Mouse (Mus musculus) lung, embryonic 14.5 days (tissue): ENCODE results near the gene Wdr63. TPM values are rescaled to one million over a fixed set of nuclear protein-coding genes. Genes with fewer than 3 reads are reported as not detected.

ENCODE experiments used
- ATAC-seq: fragments of 200-750 bp; cut with Nextera tagmentation; 2 replicates; pipeline ENCODE4 v1.8.0; 2017; ENCODE audit warnings: mild to moderate bottlenecking, moderate TSS enrichment, moderate library complexity; ENCODE audit not compliant: insufficient read depth
- DNase-seq: peaks from one replicate; pipeline ENCODE4 v3.0.0-alpha.2; 2015
- H3K27ac ChIP-seq: fragments of 300-500 bp; sonication (generic); 2 replicates; pipeline ENCODE4 v1.5.1; 2014; ENCODE audit warnings: low read depth, mild to moderate bottlenecking, moderate library complexity
- H3K27me3 ChIP-seq: fragments of 300-500 bp; sonication (generic); 2 replicates; pipeline ENCODE4 v1.6.1; 2014; ENCODE audit warnings: low read length, control low read depth; ENCODE audit not compliant: insufficient read depth
- H3K36me3 ChIP-seq: fragments of 300-500 bp; sonication (generic); 2 replicates; pipeline ENCODE4 v1.6.1; 2014; ENCODE audit warnings: control low read depth; ENCODE audit not compliant: insufficient read depth
- H3K4me1 ChIP-seq: fragments of 300-500 bp; sonication (generic); 2 replicates; pipeline ENCODE4 v1.6.1; 2014; ENCODE audit warnings: antibody characterized with exemption, control low read depth; ENCODE audit not compliant: insufficient read depth
- H3K4me2 ChIP-seq: fragments of 300-500 bp; sonication (generic); 2 replicates; pipeline ENCODE4 v1.6.1; 2014; ENCODE audit warnings: mild to moderate bottlenecking
- H3K4me3 ChIP-seq: fragments of 300-500 bp; sonication (generic); 2 replicates; pipeline ENCODE4 v1.5.1; 2014; ENCODE audit warnings: low read depth, low read length
- H3K9ac ChIP-seq: fragments of 300-500 bp; sonication (generic); 2 replicates; pipeline ENCODE4 v1.6.1; 2014
- H3K9me3 ChIP-seq: fragments of 300-500 bp; sonication (generic); 2 replicates; pipeline ENCODE4 v1.6.1; 2016; ENCODE audit warnings: low read depth, low read length, control low read depth
- CTCF ChIP-seq: IDR thresholded peaks from 2 replicates; pipeline ENCODE4 v1.5.1; 2016; ENCODE audit warnings: antibody characterized with exemption, low read depth
- WGBS: fragments of 180-500 bp; shearing (Covaris S2); extraction: QIAGEN DNeasy Blood & Tissue Kit; methylation state at CpG from one replicate; pipeline ENCODE4 v1.1.7; 2014; 5-methylcytosine and 5-hydroxymethylcytosine counted together
- polyA plus RNA-seq: library from polyadenylated mRNA; unstranded; fragments of >200 nt; fragmentation: Nextera tagmentation; extraction: Ambion mirVana; gene quantifications from 2 replicates; pipeline ENCODE4 v1.2.1, GENCODE M21; 2014

The Wdr63 gene
- polyA plus RNA-seq, 1 experiment from 2014 or later = not detected

GRCm38 (mm10) chr3:146107116-146107849 lies 647 bp downstream of the Wdr63 start:
- TF ChIP-seq CTCF = peak; percentile 61
- H3K9me3 ChIP-seq = 0 out of 2 replicates have a peak, but pooled peaks cover 3% of the 10 kb centered on the region
- ATAC-seq (peak; percentile 53; the same call in 1 of the 2 replicates), DNase-seq (peak; percentile 64)
- 5% methylated on average over 18 of the region's 18 CpGs for WGBS
- H3K4me2 ChIP-seq = peak overlapping the region; percentile 94
- H3K9ac ChIP-seq = peak overlapping the region; percentile 33; the same call in 1 of the 2 replicates
- no peaks in the 10 kb centered on the region for H3K4me1 ChIP-seq
- H3K36me3 ChIP-seq = no peaks in the 10 kb centered on the region
- no peak overlapping the region for H3K27ac ChIP-seq
- peaks cover 4% of the 10 kb centered on the region; the same call in 1 of the 2 replicates for H3K27me3 ChIP-seq
- peak overlapping the region; percentile 44 for H3K4me3 ChIP-seq

DNA sequence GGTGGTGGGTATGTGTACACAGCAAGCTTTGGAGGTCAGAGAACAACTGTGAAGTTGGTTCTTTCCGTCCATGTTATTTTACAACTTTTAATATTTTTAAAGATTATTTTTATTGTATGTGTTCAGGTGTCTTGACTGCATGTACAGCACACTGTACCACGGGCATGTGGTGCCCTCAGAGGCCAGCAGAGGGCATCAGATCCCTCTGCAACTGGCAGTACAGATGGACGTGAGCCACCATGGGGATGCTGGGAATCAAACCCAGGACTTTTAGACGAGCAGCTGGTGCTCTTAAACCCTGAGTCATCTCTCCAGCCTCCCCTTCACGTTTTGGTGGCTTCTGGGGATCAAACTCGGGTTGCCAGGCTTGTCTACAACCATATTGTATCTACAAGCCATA lies 5.9 kb downstream of the Wdr63 start:
- no peaks in the 10 kb centered on the region for H3K4me1 ChIP-seq

DNA sequence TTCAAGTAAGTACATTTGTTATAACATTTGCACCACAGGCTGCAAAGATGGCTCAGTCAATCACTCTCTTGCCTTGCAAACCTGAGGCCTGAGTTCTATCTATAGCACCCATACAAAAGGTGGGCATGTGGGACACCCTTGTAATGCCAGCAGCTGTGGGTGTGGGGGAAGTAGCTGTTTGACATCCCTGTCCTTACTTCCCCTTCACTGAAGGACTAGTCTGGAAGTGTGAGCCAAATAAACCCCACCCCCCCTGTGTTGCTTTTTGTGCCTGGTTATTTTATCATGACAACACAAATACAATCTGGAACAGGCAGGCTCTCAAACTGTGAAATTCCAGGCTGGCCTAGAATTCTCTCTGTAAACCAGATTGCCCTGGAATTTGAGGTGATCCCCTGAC lies 8.0 kb downstream of the Wdr63 start:
- Histone ChIP-seq H3K4me3 (no peak overlapping the region), H3K36me3 (no peaks in the 10 kb centered on the region), H3K9ac (no peak overlapping the region), H3K4me2 (no peak overlapping the region), H3K27ac (no peak overlapping the region), H3K4me1 (no peaks in the 10 kb centered on the region), H3K9me3 (no peaks in the 10 kb centered on the region), H3K27me3 (no peaks in the 10 kb centered on the region)
- DNase-seq = no peak
- no peak for TF ChIP-seq CTCF
- ATAC-seq = no peak

More for the DNA sequence above, 5.9 kb downstream of the Wdr63 start:
- Histone ChIP-seq H3K27ac (no peak overlapping the region), H3K9ac (no peak overlapping the region), H3K27me3 (peaks cover 4% of the 10 kb centered on the region; the same call in 1 of the 2 replicates), H3K36me3 (no peaks in the 10 kb centered on the region), H3K4me3 (no peak overlapping the region), H3K9me3 (0 out of 2 replicates have a peak, but pooled peaks cover 3% of the 10 kb centered on the region), H3K4me2 (no peak overlapping the region)
- TF ChIP-seq CTCF = peak; percentile 30; the same call in 1 of the 2 replicates
- DNase-seq = no peak
- no peak for ATAC-seq
- WGBS = 57% methylated on average over 6 of the region's 6 CpGs

DNA sequence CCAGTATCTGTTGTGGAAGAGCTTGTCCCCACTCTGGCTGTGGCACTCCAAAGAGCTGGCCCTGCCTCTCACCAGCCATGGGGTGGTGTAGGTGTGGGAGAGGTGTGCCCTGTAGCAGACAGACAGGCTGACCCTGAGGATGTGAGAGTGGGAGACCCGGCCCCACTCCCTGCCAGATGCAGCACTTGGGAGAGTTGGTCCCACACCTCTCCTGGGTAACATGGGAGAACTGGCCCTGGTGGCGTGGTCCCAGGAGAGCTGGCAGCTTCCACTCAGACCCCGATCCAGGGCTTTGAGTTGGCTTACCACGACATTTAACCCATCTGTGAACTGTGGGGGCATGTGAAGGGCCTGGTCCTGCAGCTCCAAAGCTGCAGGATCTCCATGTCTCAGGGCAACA lies 10.1 kb downstream of the Wdr63 start:
- H3K36me3 ChIP-seq = no peaks in the 10 kb centered on the region
- no peak for TF ChIP-seq CTCF
- ATAC-seq (no peak), DNase-seq (no peak)
- WGBS = 82% methylated on average over 4 of the region's 4 CpGs
- no peaks in the 10 kb centered on the region for H3K4me1 ChIP-seq
- H3K9me3 ChIP-seq = no peaks in the 10 kb centered on the region
- no peaks in the 10 kb centered on the region for H3K27me3 ChIP-seq
- H3K4me3 ChIP-seq = no peak overlapping the region
- H3K4me2 ChIP-seq = no peak overlapping the region
- H3K27ac ChIP-seq = no peak overlapping the region
- H3K9ac ChIP-seq = no peak overlapping the region

DNA sequence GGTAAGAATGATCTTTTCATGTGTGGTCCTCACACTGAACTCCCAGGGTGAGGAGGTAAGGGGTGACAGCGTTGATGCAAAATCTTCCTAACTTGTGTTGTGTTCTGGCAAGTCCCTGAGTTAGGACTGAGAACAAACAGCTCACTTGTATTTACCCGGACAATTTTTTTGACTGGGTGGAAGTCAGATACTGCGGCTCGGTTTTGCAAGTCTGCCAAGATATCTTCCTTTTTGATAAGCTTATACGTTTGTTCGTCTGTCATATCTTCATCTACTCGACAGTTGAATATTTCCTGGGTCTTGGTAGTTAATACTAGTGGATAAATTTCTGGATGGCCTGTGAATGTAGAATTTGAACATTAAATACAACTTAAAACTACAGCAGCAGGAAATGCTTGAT lies 10.9 kb downstream of the Wdr63 start:
- DNase-seq (no peak), ATAC-seq (no peak)
- H3K27ac ChIP-seq = no peak overlapping the region
- no peaks in the 10 kb centered on the region for H3K9me3 ChIP-seq
- TF ChIP-seq CTCF = no peak
- no peaks in the 10 kb centered on the region for H3K4me1 ChIP-seq
- no peaks in the 10 kb centered on the region for H3K27me3 ChIP-seq
- no peak overlapping the region for H3K4me3 ChIP-seq
- no peak overlapping the region for H3K9ac ChIP-seq
- WGBS = 65% methylated on average over 7 of the region's 7 CpGs
- H3K4me2 ChIP-seq = no peak overlapping the region
- no peaks in the 10 kb centered on the region for H3K36me3 ChIP-seq

GRCm38 (mm10) chr3:146095066-146095465 lies 12.9 kb downstream of the Wdr63 start:
- DNase-seq (no peak), ATAC-seq (no peak)
- WGBS = 86% methylated on average over 10 of the region's 10 CpGs
- Histone ChIP-seq H3K4me3 (no peak overlapping the region), H3K27ac (no peak overlapping the region), H3K9me3 (no peaks in the 10 kb centered on the region), H3K4me1 (no peaks in the 10 kb centered on the region), H3K4me2 (no peak overlapping the region), H3K9ac (no peak overlapping the region), H3K36me3 (no peaks in the 10 kb centered on the region), H3K27me3 (no peaks in the 10 kb centered on the region)
- TF ChIP-seq CTCF = no peak

DNA sequence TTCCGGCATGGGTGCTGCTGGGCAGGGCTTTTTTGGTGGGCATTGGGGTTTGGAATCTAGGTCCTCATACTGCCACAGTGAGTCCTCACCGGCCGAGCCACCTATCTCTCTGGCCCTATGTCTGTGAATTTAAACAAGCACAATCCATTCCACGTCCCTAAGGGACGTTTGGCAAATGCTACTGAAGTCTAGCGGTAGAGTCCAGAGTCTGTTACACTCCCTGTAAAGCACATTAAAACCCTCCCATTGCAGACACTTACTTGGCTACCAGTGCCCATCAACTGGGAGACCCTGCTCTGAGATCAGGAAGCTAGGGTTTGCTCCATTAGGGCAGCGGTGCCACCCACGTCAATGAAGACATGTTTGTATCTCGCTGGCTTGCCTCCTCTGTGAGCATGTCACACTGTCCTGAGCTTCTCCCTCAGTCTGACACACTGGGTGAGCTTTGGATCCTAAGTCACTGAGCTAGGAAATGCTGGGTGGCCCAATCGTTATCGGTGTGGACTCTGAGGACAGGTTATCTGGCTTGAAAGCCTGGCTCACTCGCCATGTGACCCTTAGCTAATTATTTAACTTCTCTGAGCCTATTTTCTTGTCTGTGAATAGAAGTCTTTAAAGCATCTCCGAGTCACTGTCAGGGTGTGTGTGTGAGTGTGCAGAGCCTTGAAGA lies 16.8 kb downstream of the Wdr63 start:
- DNase-seq (no peak), ATAC-seq (no peak)
- H3K27me3 ChIP-seq = no peaks in the 10 kb centered on the region
- H3K9ac ChIP-seq = no peak overlapping the region
- H3K9me3 ChIP-seq = no peaks in the 10 kb centered on the region
- WGBS = 83% methylated on average over 13 of the region's 13 CpGs
- no peaks in the 10 kb centered on the region for H3K36me3 ChIP-seq
- no peak overlapping the region for H3K27ac ChIP-seq
- H3K4me2 ChIP-seq = no peak overlapping the region
- TF ChIP-seq CTCF = no peak
- H3K4me3 ChIP-seq = no peak overlapping the region
- no peaks in the 10 kb centered on the region for H3K4me1 ChIP-seq
